Mouse (Mus musculus) cortical plate, adult 2 months (tissue): Measurements from ENCODE around the gene Scube1.

Experiments used
- CTCF ChIP-seq: fragments of 200-500 bp; IDR thresholded peaks from 2 replicates; pipeline ENCODE4 v1.5.1; 2011; ENCODE audit warnings: mild to moderate bottlenecking, control low read depth, low read length; ENCODE audit not compliant: insufficient read depth; ENCODE audit errors: extremely low read depth
- POLR2A ChIP-seq: fragments of 200-500 bp; IDR thresholded peaks from 2 replicates; pipeline ENCODE4 v1.6.1; 2011; ENCODE audit warnings: mild to moderate bottlenecking, low read length, control low read depth; ENCODE audit not compliant: insufficient read depth; ENCODE audit errors: extremely low read depth

DNA sequence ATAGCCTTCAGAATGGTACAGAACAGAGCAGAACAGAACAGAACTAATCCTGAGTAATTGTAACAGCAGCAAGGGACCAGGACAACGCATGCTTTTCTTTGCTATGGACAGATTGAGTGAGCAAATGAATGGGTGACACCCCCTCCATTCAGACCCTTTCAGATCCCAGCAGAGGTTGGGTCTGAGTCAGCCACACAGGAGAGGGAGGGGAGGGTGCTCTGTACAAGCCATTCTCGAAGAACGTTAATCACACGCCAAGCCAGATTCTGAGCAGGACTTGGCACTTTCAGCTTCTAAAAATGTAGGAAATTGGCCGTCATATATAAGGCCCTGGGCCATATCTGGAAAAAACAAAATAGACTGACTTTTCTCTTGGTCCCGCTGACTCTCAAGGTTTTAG is 57.3 kb downstream of the Scube1 start:
- no peak for TF ChIP-seq CTCF
- TF ChIP-seq POLR2A: no peak
